In genomic region chr10:97409181-97409581, GRCm38 (mm10) we compare ENCODE assay signal across 10 mouse cellular contexts.
A peak's percentile ranks its signal among the peaks of the same experiment; 100 is the strongest.
DNase-seq lines count a peak whose midpoint lies in the region; ATAC-seq and TF ChIP-seq lines count a peak whose summit lies in the region.
"Had no signal": no experiment of that assay in that cellular context is flagged by ENCODE, and none has a peak within 500 bp of the region (broad histone marks: within the 10 kb centered on the region; RNA-seq: fewer than 3 reads in every experiment).

No protein-coding gene starts in this region.

- no peaks in the 10 kb centered on the region for H3K4me1 ChIP-seq in heart, adult 2 months (ENCODE audit: control insufficient read depth, insufficient read depth, low read length)
- no peaks in the 10 kb centered on the region for H3K4me1 ChIP-seq in heart, embryonic 10.5 days
- no peaks in the 10 kb centered on the region for H3K4me1 ChIP-seq in kidney, adult 2 months (ENCODE audit: control insufficient read depth, insufficient read depth, low read length)
- H3K4me1 ChIP-seq in neural tube, embryonic 11.5 days (ENCODE audit: control insufficient read depth, insufficient read depth, low read length) = no peaks in the 10 kb centered on the region

- H3K79me2 ChIP-seq in heart, adult 2 months (replicated peaks; ENCODE audit: control insufficient read depth, insufficient read depth, low read length) = no peaks in the 10 kb centered on the region

- H3K9me3 ChIP-seq in heart, embryonic 10.5 days = no peaks in the 10 kb centered on the region
- H3K9me3 ChIP-seq in neural tube, embryonic 11.5 days (ENCODE audit: control insufficient read depth, low read length) = no peaks in the 10 kb centered on the region

- ATAC-seq in neural tube, embryonic 11.5 days (ENCODE audit: insufficient read depth, low FRiP score, low TSS enrichment) = no peak

- H3K4me2 ChIP-seq in neural tube, embryonic 11.5 days (ENCODE audit: low read depth) = no peak overlapping the region

- H3K4me3 ChIP-seq in heart, adult 2 months = no peak overlapping the region
- H3K4me3 ChIP-seq in heart, embryonic 10.5 days = no peak overlapping the region
- no peak overlapping the region for H3K4me3 ChIP-seq in kidney, adult 2 months (ENCODE audit: insufficient read depth, low read depth, low read length)
- no peak overlapping the region for H3K4me3 ChIP-seq in neural tube, embryonic 11.5 days (ENCODE audit: low read depth, low read length)

- H3K36me3 ChIP-seq in heart, adult 2 months (ENCODE audit: control insufficient read depth, insufficient read depth, low read length) = no peaks in the 10 kb centered on the region; the same call in 1 of the 2 replicates
- H3K36me3 ChIP-seq in heart, embryonic 10.5 days = no peaks in the 10 kb centered on the region
- no peaks in the 10 kb centered on the region for H3K36me3 ChIP-seq in kidney, adult 2 months (ENCODE audit: control insufficient read depth, insufficient read depth, low read length)
- no peaks in the 10 kb centered on the region for H3K36me3 ChIP-seq in neural tube, embryonic 11.5 days (ENCODE audit: control insufficient read depth, insufficient read depth, low read length)

- peak; percentile 72; the same call in 1 of the 2 replicates for TF ChIP-seq EP300 in heart, adult 2 months (IDR thresholded peaks at IDR 0.05; ENCODE audit: insufficient read depth, low read depth, low read length)

- no peaks in the 10 kb centered on the region for H3K27me3 ChIP-seq in heart, adult 2 months (ENCODE audit: control insufficient read depth, insufficient read depth, low read length)
- H3K27me3 ChIP-seq in heart, embryonic 10.5 days (ENCODE audit: insufficient read depth, poor library complexity, severe bottlenecking) = no peaks in the 10 kb centered on the region
- H3K27me3 ChIP-seq in kidney, adult 2 months (replicated peaks; ENCODE audit: control insufficient read depth, insufficient read depth, low read length) = no peaks in the 10 kb centered on the region
- H3K27me3 ChIP-seq in neural tube, embryonic 11.5 days (ENCODE audit: control insufficient read depth, insufficient read depth, low read length) = no peaks in the 10 kb centered on the region
- H3K27me3 ChIP-seq: CH12.LX had no signal

- no peak for TF ChIP-seq CTCF in heart, adult 2 months (IDR thresholded peaks at IDR 0.05)
- no peak for TF ChIP-seq CTCF in kidney, adult 2 months (conservative IDR thresholded peaks at IDR 0.05; ENCODE audit: insufficient read depth, insufficient read length, low read depth, low read length)

- intact Hi-C loops in heart, adult 2 months (cut with DNase I) = no loop called here

- TF ChIP-seq POLR2A in heart, adult 2 months (IDR thresholded peaks at IDR 0.05; ENCODE audit: insufficient read depth, low read depth, low read length) = no peak
- TF ChIP-seq POLR2A in kidney, adult 2 months (IDR thresholded peaks at IDR 0.05; ENCODE audit: low read depth, low read length) = no peak

- WGBS in heart, adult 2 months = 5% methylated on average over 1 of the region's 1 CpGs
- WGBS in heart, embryonic 10.5 days = 25% methylated on average over 1 of the region's 1 CpGs
- WGBS in kidney, adult 2 months = 15% methylated on average over 1 of the region's 1 CpGs
- WGBS in neural tube, embryonic 11.5 days = 31% methylated on average over 1 of the region's 1 CpGs

- H3K27ac ChIP-seq in heart, adult 2 months = peak overlapping the region; percentile 44
- no peak overlapping the region for H3K27ac ChIP-seq in heart, embryonic 10.5 days
- H3K27ac ChIP-seq in kidney, adult 2 months (ENCODE audit: insufficient read depth, low read depth, low read length) = 0 out of 2 replicates have a peak overlapping the region, but pooled peaks have one; percentile 3
- no peak overlapping the region for H3K27ac ChIP-seq in neural tube, embryonic 11.5 days (ENCODE audit: low read depth, low read length)
- H3K27ac ChIP-seq: liver, embryonic 14.5 days had no signal

- H3K9ac ChIP-seq in heart, adult 2 months (ENCODE audit: low read depth, low read length) = no peak overlapping the region
- H3K9ac ChIP-seq in neural tube, embryonic 11.5 days (ENCODE audit: low read length) = no peak overlapping the region
- H3K9ac ChIP-seq: liver, embryonic 14.5 days had no signal

- peak; percentile 36 to 52 for DNase-seq in heart, adult 2 months
- no peak for DNase-seq in heart, embryonic 10.5 days (ENCODE audit: low spot score)
- DNase-seq in embryo, embryonic 10 days (ENCODE audit: low spot score) = peak; percentile 73
- DNase-seq in kidney, adult 2 months = peak; percentile 60
- DNase-seq in neural tube, embryonic 11.5 days (ENCODE audit: low spot score) = peak; percentile 41
- DNase-seq in thymus, adult 18-20 months = no peak
- no peak for DNase-seq in thymus, postnatal 36 days
- DNase-seq in right cerebral cortex, postnatal 4 days = no peak

Comparison
In these comparisons a context has a peak if more than half of its experiments do, and no peak if none do; other contexts are left out.
1. DNase-seq: peak in heart, adult 2 months (2 of 2), embryo, embryonic 10 days (single experiment), kidney, adult 2 months (single experiment) and neural tube, embryonic 11.5 days (single experiment); none in heart, embryonic 10.5 days (single experiment), thymus, adult 18-20 months (0 of 2), thymus, postnatal 36 days (0 of 2) and right cerebral cortex, postnatal 4 days (single experiment).
2. H3K27ac ChIP-seq: peak in heart, adult 2 months (single experiment) and kidney, adult 2 months (single experiment); none in heart, embryonic 10.5 days (single experiment) and neural tube, embryonic 11.5 days (single experiment).